Mouse (Mus musculus): ENCODE results near the gene Vmn2r42. TPM values are rescaled to one million over a fixed set of nuclear protein-coding genes. Genes with fewer than 3 reads are reported as not detected.
"Not testable (repeated sequence)": the region's sequence is repeated elsewhere in the genome, so short reads cannot be mapped to it uniquely, and the experiment has no call there.

Vmn2r42 gene
- polyA plus RNA-seq (2014; fragmentation: Nextera tagmentation; extraction: Ambion mirVana) = not detected in 2 replicates

GRCm38 (mm10) chr7:8200220-8200619 is at the start of gene Vmn2r42:
Gene Vmn2r42 (minus strand): TSS chr7:8200320.
- not testable (repeated sequence) for ATAC-seq (ENCODE audit: low FRiP score); DNase-seq (ENCODE audit: low spot score, missing footprints); H3K4me1 ChIP-seq (ENCODE audit: control insufficient read depth, insufficient read depth, low read length); H3K27me3 ChIP-seq (ENCODE audit: control insufficient read depth, insufficient read depth, low read length); H3K36me3 ChIP-seq (ENCODE audit: control insufficient read depth, insufficient read depth, low read length); H3K9ac ChIP-seq (ENCODE audit: low read length); H3K9me3 ChIP-seq (ENCODE audit: control insufficient read depth, low read length); H3K4me3 ChIP-seq (ENCODE audit: low read depth, low read length); H3K4me2 ChIP-seq; H3K27ac ChIP-seq (ENCODE audit: low read depth, low read length)
- no CpG with 5 or more reads among the region's 2 CpGs for WGBS

GRCm38 (mm10) chr7:8161554-8161953 is 38.6 kb downstream of the Vmn2r42 start, which contains the start of gene Vmn2r41:
Gene Vmn2r41 (minus strand): TSS chr7:8161654.
- not testable (repeated sequence) for H3K4me3 ChIP-seq (ENCODE audit: low read depth, low read length); ATAC-seq (ENCODE audit: low FRiP score); H3K27ac ChIP-seq (ENCODE audit: low read depth, low read length); H3K4me1 ChIP-seq (ENCODE audit: control insufficient read depth, insufficient read depth, low read length); H3K36me3 ChIP-seq (ENCODE audit: control insufficient read depth, insufficient read depth, low read length); H3K4me2 ChIP-seq; H3K27me3 ChIP-seq (ENCODE audit: control insufficient read depth, insufficient read depth, low read length); H3K9me3 ChIP-seq (ENCODE audit: control insufficient read depth, low read length); H3K9ac ChIP-seq (ENCODE audit: low read length); DNase-seq (ENCODE audit: low spot score, missing footprints)
- WGBS = no CpG with 5 or more reads among the region's 1 CpGs

Other genes starting within 250 kb of the Vmn2r42 start
- not detected in 2 replicates for gene Vmn2r41, start 38.7 kb downstream of the Vmn2r42 start, polyA plus RNA-seq (2014; fragmentation: Nextera tagmentation; extraction: Ambion mirVana)
- not detected in 2 replicates for gene Vmn2r43, start 60.3 kb upstream of the Vmn2r42 start, polyA plus RNA-seq (2014; fragmentation: Nextera tagmentation; extraction: Ambion mirVana)
- gene Vmn2r44, start 183.0 kb upstream of the Vmn2r42 start, polyA plus RNA-seq (2014; fragmentation: Nextera tagmentation; extraction: Ambion mirVana) = not detected in 2 replicates